Mouse (Mus musculus): ENCODE data around the gene Kcnj14. TPM values are rescaled to one million over a fixed set of nuclear protein-coding genes. Genes with fewer than 3 reads are reported as not detected.

The Kcnj14 gene
- polyA plus RNA-seq, 1 experiment = 0.05 TPM

GRCm38 (mm10) chr7:45797661-45798510 is 26.7 kb downstream of the Kcnj14 start:
- no peak overlapping the region for H3K4me2 ChIP-seq (ENCODE audit: low read depth)
- no peak overlapping the region for H3ac ChIP-seq (ENCODE audit: control insufficient read depth, insufficient read length)
- no peaks in the 10 kb centered on the region for H3K79me2 ChIP-seq (ENCODE audit: control insufficient read depth, insufficient read depth)
- TF ChIP-seq TCF3 (IDR thresholded peaks at IDR 0.05; ENCODE audit: insufficient read length, low read depth) (no peak), E2F4 (IDR thresholded peaks at IDR 0.05; ENCODE audit: insufficient read depth) (no peak), TCF12 (IDR thresholded peaks at IDR 0.05; ENCODE audit: insufficient read depth, poor library complexity, severe bottlenecking) (no peak)
- no peak overlapping the region for H3K4me3 ChIP-seq
- no peaks in the 10 kb centered on the region for H3K36me3 ChIP-seq (ENCODE audit: control insufficient read depth, insufficient read depth)
- peaks cover 18% of the 10 kb centered on the region for H3K27me3 ChIP-seq (ENCODE audit: control insufficient read depth, insufficient read depth, insufficient read length)

DNA sequence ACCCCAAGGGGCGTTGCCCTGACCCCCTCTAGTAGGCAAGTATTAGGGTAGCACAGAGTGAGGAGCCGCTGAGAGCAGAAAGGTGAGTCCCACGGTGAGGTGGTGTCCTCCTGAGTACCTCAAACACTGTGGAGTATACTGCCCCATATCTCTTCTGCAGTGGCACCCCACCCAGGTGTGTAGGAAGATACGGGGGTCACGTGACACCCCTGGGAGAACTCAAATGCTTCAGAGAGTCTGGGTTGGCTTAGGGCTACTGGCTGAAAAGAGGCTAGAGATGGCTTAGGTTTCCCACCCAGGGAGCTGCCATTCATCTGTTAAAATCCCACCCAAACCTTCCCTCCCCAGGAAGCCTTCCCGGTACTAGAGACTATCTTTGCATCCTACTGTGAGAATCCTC is 27.6 kb downstream of the Kcnj14 start:
- Histone ChIP-seq H3ac (ENCODE audit: control insufficient read depth, insufficient read length) (no peak overlapping the region), H3K36me3 (ENCODE audit: control insufficient read depth, insufficient read depth) (no peaks in the 10 kb centered on the region), H3K27me3 (ENCODE audit: control insufficient read depth, insufficient read depth, insufficient read length) (peaks cover 23% of the 10 kb centered on the region), H3K4me3 (no peak overlapping the region), H3K4me2 (ENCODE audit: low read depth) (no peak overlapping the region), H3K79me2 (ENCODE audit: control insufficient read depth, insufficient read depth) (no peaks in the 10 kb centered on the region)
- no peak for TF ChIP-seq MYOD1 (IDR thresholded peaks at IDR 0.05; ENCODE audit: control insufficient read depth in 1 of 3, insufficient read length in 2 of 3, low read depth in 2 of 3)
- no peak for TF ChIP-seq TCF12 (IDR thresholded peaks at IDR 0.05; ENCODE audit: insufficient read depth, poor library complexity, severe bottlenecking)
- no peak for TF ChIP-seq CEBPB (IDR thresholded peaks at IDR 0.05; ENCODE audit: insufficient read depth, poor library complexity, severe bottlenecking)
- TF ChIP-seq POLR2A (IDR thresholded peaks at IDR 0.05; ENCODE audit: insufficient read length, low read depth) = no peak
- TF ChIP-seq MAX (IDR thresholded peaks at IDR 0.05; ENCODE audit: low read depth) = no peak
- TF ChIP-seq POLR2AphosphoS2 (IDR thresholded peaks at IDR 0.05; ENCODE audit: insufficient read length, low read depth) = no peak
- no peak for TF ChIP-seq SRF (IDR thresholded peaks at IDR 0.05; ENCODE audit: control insufficient read depth, insufficient read length, low read depth)
- TF ChIP-seq REST (IDR thresholded peaks at IDR 0.05; ENCODE audit: insufficient read depth, insufficient read length) = no peak
- no peak for TF ChIP-seq MYOG (IDR thresholded peaks at IDR 0.05; ENCODE audit: control insufficient read depth in 1 of 3, insufficient read depth in 1 of 3, insufficient read length in 2 of 3, low read depth in 2 of 3)
- no peak for TF ChIP-seq TCF3 (IDR thresholded peaks at IDR 0.05; ENCODE audit: insufficient read length, low read depth)

GRCm38 (mm10) chr7:45794971-45795370 is 29.6 kb downstream of the Kcnj14 start:
- Histone ChIP-seq H3K4me3 (no peak overlapping the region), H3K36me3 (ENCODE audit: control insufficient read depth, insufficient read depth) (no peaks in the 10 kb centered on the region), H3K4me2 (ENCODE audit: low read depth) (no peak overlapping the region), H3K79me2 (ENCODE audit: control insufficient read depth, insufficient read depth) (no peaks in the 10 kb centered on the region), H3ac (ENCODE audit: control insufficient read depth, insufficient read length) (no peak overlapping the region), H3K27me3 (ENCODE audit: control insufficient read depth, insufficient read depth, insufficient read length) (peaks cover 23% of the 10 kb centered on the region)
- no peak for TF ChIP-seq MAX (IDR thresholded peaks at IDR 0.05; ENCODE audit: low read depth)
- no peak for TF ChIP-seq REST (IDR thresholded peaks at IDR 0.05; ENCODE audit: insufficient read depth, insufficient read length)
- TF ChIP-seq USF1 (IDR thresholded peaks at IDR 0.05; ENCODE audit: low read depth) = no peak
- TF ChIP-seq MYOD1 (IDR thresholded peaks at IDR 0.05; ENCODE audit: control insufficient read depth in 1 of 3, insufficient read length in 2 of 3, low read depth in 2 of 3) = no peak
- no peak for TF ChIP-seq CEBPB (IDR thresholded peaks at IDR 0.05; ENCODE audit: insufficient read depth, poor library complexity, severe bottlenecking)
- no peak for TF ChIP-seq E2F4 (IDR thresholded peaks at IDR 0.05; ENCODE audit: insufficient read depth)
- TF ChIP-seq POLR2AphosphoS2 (IDR thresholded peaks at IDR 0.05; ENCODE audit: insufficient read length, low read depth) = no peak

DNA sequence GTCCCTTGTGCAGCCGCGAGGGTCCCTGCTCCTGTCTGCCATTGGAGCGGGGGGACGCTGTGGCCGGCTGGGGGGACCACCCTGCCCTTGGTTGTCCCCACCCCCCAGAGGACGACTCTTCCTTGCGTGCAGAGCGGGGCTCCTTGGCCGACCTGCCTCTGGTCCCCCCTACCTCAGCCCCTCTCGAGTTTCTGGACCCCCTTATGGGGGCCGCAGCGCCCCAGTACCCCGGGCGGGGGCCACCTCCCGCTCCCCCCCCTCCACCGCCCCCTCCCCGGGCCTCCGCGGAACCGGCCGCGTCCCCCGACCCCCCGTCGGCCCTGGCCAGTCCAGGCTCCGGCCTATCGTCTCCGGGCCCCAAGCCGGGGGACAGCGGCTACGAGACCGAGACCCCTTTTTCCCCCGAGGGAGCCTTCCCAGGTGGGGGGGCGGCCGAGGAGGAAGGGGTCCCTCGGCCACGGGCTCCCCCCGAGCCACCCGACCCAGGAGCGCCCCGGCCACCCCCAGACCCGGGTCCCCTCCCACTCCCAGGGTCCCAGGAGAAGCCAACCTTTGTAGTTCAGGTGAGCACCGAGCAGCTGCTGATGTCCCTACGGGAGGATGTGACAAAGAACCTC is 30.5 kb downstream of the Kcnj14 start:
- H3ac ChIP-seq (ENCODE audit: control insufficient read depth, insufficient read length) = no peak overlapping the region
- peaks cover 23% of the 10 kb centered on the region for H3K27me3 ChIP-seq (ENCODE audit: control insufficient read depth, insufficient read depth, insufficient read length)
- no peaks in the 10 kb centered on the region for H3K36me3 ChIP-seq (ENCODE audit: control insufficient read depth, insufficient read depth)
- no peaks in the 10 kb centered on the region for H3K79me2 ChIP-seq (ENCODE audit: control insufficient read depth, insufficient read depth)
- no peak overlapping the region for H3K4me2 ChIP-seq (ENCODE audit: low read depth)
- no peak for TF ChIP-seq USF1 (IDR thresholded peaks at IDR 0.05; ENCODE audit: low read depth)
- TF ChIP-seq REST (IDR thresholded peaks at IDR 0.05; ENCODE audit: insufficient read depth, insufficient read length) = no peak
- no peak for TF ChIP-seq POLR2AphosphoS2 (IDR thresholded peaks at IDR 0.05; ENCODE audit: insufficient read length, low read depth)
- TF ChIP-seq MYOG (IDR thresholded peaks at IDR 0.05; ENCODE audit: control insufficient read depth in 1 of 3, insufficient read depth in 1 of 3, insufficient read length in 2 of 3, low read depth in 2 of 3) = no peak
- no peak for TF ChIP-seq TCF12 (IDR thresholded peaks at IDR 0.05; ENCODE audit: insufficient read depth, poor library complexity, severe bottlenecking)
- TF ChIP-seq MYOD1 (IDR thresholded peaks at IDR 0.05; ENCODE audit: control insufficient read depth in 1 of 3, insufficient read length in 2 of 3, low read depth in 2 of 3) = no peak
- TF ChIP-seq MAX (IDR thresholded peaks at IDR 0.05; ENCODE audit: low read depth) = no peak
- no peak for TF ChIP-seq E2F4 (IDR thresholded peaks at IDR 0.05; ENCODE audit: insufficient read depth)
- no peak for TF ChIP-seq CEBPB (IDR thresholded peaks at IDR 0.05; ENCODE audit: insufficient read depth, poor library complexity, severe bottlenecking)
- TF ChIP-seq SRF (IDR thresholded peaks at IDR 0.05; ENCODE audit: control insufficient read depth, insufficient read length, low read depth) = no peak
- TF ChIP-seq TCF3 (IDR thresholded peaks at IDR 0.05; ENCODE audit: insufficient read length, low read depth) = no peak
- TF ChIP-seq POLR2A (IDR thresholded peaks at IDR 0.05; ENCODE audit: insufficient read length, low read depth) = no peak
- H3K4me3 ChIP-seq = no peak overlapping the region

GRCm38 (mm10) chr7:45793240-45793639 is 31.3 kb downstream of the Kcnj14 start:
- Histone ChIP-seq H3K4me2 (ENCODE audit: low read depth) (no peak overlapping the region), H3K36me3 (ENCODE audit: control insufficient read depth, insufficient read depth) (no peaks in the 10 kb centered on the region), H3ac (ENCODE audit: control insufficient read depth, insufficient read length) (no peak overlapping the region), H3K27me3 (ENCODE audit: control insufficient read depth, insufficient read depth, insufficient read length) (peaks cover 19% of the 10 kb centered on the region), H3K4me3 (no peak overlapping the region), H3K79me2 (ENCODE audit: control insufficient read depth, insufficient read depth) (no peaks in the 10 kb centered on the region)
- TF ChIP-seq TCF12 (IDR thresholded peaks at IDR 0.05; ENCODE audit: insufficient read depth, poor library complexity, severe bottlenecking) = no peak
- TF ChIP-seq CEBPB (IDR thresholded peaks at IDR 0.05; ENCODE audit: insufficient read depth, poor library complexity, severe bottlenecking) = no peak
- no peak for TF ChIP-seq REST (IDR thresholded peaks at IDR 0.05; ENCODE audit: insufficient read depth, insufficient read length)
- TF ChIP-seq POLR2A (IDR thresholded peaks at IDR 0.05; ENCODE audit: insufficient read length, low read depth) = no peak
- no peak for TF ChIP-seq MYOD1 (IDR thresholded peaks at IDR 0.05; ENCODE audit: control insufficient read depth in 1 of 3, insufficient read length in 2 of 3, low read depth in 2 of 3)
- TF ChIP-seq POLR2AphosphoS2 (IDR thresholded peaks at IDR 0.05; ENCODE audit: insufficient read length, low read depth) = no peak
- TF ChIP-seq E2F4 (IDR thresholded peaks at IDR 0.05; ENCODE audit: insufficient read depth) = no peak
- no peak for TF ChIP-seq SRF (IDR thresholded peaks at IDR 0.05; ENCODE audit: control insufficient read depth, insufficient read length, low read depth)
- TF ChIP-seq MAX (IDR thresholded peaks at IDR 0.05; ENCODE audit: low read depth) = no peak
- TF ChIP-seq USF1 (IDR thresholded peaks at IDR 0.05; ENCODE audit: low read depth) = no peak
- no peak for TF ChIP-seq TCF3 (IDR thresholded peaks at IDR 0.05; ENCODE audit: insufficient read length, low read depth)
- no peak for TF ChIP-seq MYOG (IDR thresholded peaks at IDR 0.05; ENCODE audit: control insufficient read depth in 1 of 3, insufficient read depth in 1 of 3, insufficient read length in 2 of 3, low read depth in 2 of 3)
